Mouse (Mus musculus) heart, embryonic 14.5 days (tissue): ENCODE results near the gene Amer3. TPM values are rescaled to one million over a fixed set of nuclear protein-coding genes. Genes with fewer than 3 reads are reported as not detected.

Experiments
- ATAC-seq: fragments of 200-750 bp; cut with Nextera tagmentation; 2 replicates; pipeline ENCODE4 v1.8.0; 2017; ENCODE audit warnings: low read depth, moderate TSS enrichment; ENCODE audit not compliant: insufficient number of reproducible peaks, insufficient read depth, low FRiP score
- H3K27ac ChIP-seq, 2 experiments: fragments of 200-500 bp in 1 of 2; fragments of 300-500 bp in 1 of 2; sonication (generic) in 1 of 2; replicated peaks in 1 of 2; 2 replicates each; pipeline ENCODE4 v1.5.1; 2012 to 2014; ENCODE audit warnings: low read depth in 2 of 2, low read length in 2 of 2, control low read depth in 1 of 2, mild to moderate bottlenecking in 1 of 2, mixed read lengths in 1 of 2; ENCODE audit not compliant: control insufficient read depth in 1 of 2, insufficient read depth in 1 of 2
- H3K27me3 ChIP-seq: fragments of 300-500 bp; sonication (generic); 2 replicates; pipeline ENCODE4 v1.6.1; 2014; ENCODE audit warnings: mild to moderate bottlenecking, low read length, control low read depth; ENCODE audit not compliant: control insufficient read depth, insufficient read depth
- H3K36me3 ChIP-seq: fragments of 300-500 bp; sonication (generic); 2 replicates; pipeline ENCODE4 v1.6.1; 2014; ENCODE audit warnings: mild to moderate bottlenecking, control low read depth, low read length, mixed read lengths; ENCODE audit not compliant: control insufficient read depth, insufficient read depth
- H3K4me1 ChIP-seq, 2 experiments: fragments of 200-500 bp in 1 of 2; fragments of 300-500 bp in 1 of 2; sonication (generic) in 1 of 2; 2 replicates each; pipeline ENCODE4 v1.6.1; 2012 to 2014; ENCODE audit warnings: low read length in 2 of 2, control low read depth in 1 of 2, mixed read lengths in 1 of 2; ENCODE audit not compliant: control insufficient read depth in 2 of 2, insufficient read depth in 2 of 2
- H3K4me2 ChIP-seq: fragments of 300-500 bp; sonication (generic); 2 replicates; pipeline ENCODE4 v1.6.1; 2014; ENCODE audit warnings: mild to moderate bottlenecking, low read length
- H3K4me3 ChIP-seq, 2 experiments: fragments of 200-500 bp in 1 of 2; fragments of 300-500 bp in 1 of 2; sonication (generic) in 1 of 2; 2 replicates each; pipeline ENCODE4 v1.5.1; 2012 to 2014; ENCODE audit warnings: low read length in 2 of 2, mild to moderate bottlenecking in 2 of 2, control low read depth in 1 of 2, low read depth in 1 of 2, moderate library complexity in 1 of 2; ENCODE audit not compliant: control insufficient read depth in 1 of 2, insufficient read depth in 1 of 2
- H3K9ac ChIP-seq: fragments of 300-500 bp; sonication (generic); 2 replicates; pipeline ENCODE4 v1.6.1; 2014; ENCODE audit warnings: mild to moderate bottlenecking, low read length
- H3K9me3 ChIP-seq: fragments of 300-500 bp; sonication (generic); 2 replicates; pipeline ENCODE4 v1.6.1; 2016; ENCODE audit warnings: low read length, control low read depth; ENCODE audit not compliant: control insufficient read depth
- WGBS: fragments of 180-500 bp; shearing (Covaris S2); extraction: QIAGEN DNeasy Blood & Tissue Kit; methylation state at CpG from one replicate; pipeline ENCODE4 v1.1.7; 2014; 5-methylcytosine and 5-hydroxymethylcytosine counted together
- polyA plus RNA-seq: library from polyadenylated mRNA; unstranded; fragments of >200 nt; fragmentation: Nextera tagmentation; extraction: Ambion mirVana; gene quantifications from 2 replicates; pipeline ENCODE4 v1.2.1, GENCODE M21; 2014

The Amer3 gene
- polyA plus RNA-seq, 1 experiment from 2014 or later, result not detected

DNA sequence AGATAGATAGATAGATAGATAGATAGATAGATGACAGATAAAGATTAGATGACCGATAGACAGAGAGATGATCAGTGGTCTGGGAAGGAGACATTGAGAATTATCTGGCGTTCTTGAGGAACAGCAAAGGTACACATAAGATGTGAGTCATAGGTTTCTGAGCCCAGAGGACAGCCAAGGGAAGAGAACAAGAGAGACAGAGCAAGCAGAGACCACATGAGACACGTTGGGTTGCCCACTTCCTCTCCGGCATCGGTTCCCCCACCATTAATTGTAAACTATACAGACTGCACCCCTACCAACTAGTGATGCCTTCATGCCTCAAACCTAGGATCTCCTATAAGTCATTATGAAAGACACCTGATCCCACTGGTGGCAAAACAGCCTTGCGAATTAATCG, 25.2 kb upstream of the Amer3 start:
- Histone ChIP-seq H3K9ac (no peak overlapping the region), H3K4me3 (no peak overlapping the region), H3K4me1 (no peaks in the 10 kb centered on the region; a peak in 1 of 4 replicates), H3K9me3 (no peaks in the 10 kb centered on the region), H3K27me3 (no peaks in the 10 kb centered on the region), H3K4me2 (no peak overlapping the region), H3K27ac (no peak overlapping the region), H3K36me3 (no peaks in the 10 kb centered on the region)
- no peak for ATAC-seq
- WGBS, result 87% methylated on average over 7 of the region's 7 CpGs

DNA sequence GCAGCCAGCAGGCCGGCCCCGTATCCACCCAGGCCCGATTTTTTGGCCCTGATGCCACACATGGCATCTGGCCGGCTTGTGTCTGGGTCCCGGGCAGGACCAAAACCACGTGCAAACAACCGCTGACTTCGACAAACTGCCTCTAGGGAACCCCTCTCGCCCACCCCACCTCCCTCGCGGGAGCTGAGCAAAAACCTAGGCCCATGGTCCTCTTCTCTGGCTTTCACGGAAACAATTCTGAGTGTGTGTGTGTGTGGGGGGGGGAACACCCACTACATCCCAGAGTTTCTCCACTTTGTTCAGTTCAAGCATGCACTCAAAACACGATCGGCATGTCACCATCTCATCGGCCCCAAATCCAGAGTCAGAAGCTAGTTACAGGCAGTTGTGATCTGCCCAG, 18.6 kb upstream of the Amer3 start, which contains the start of gene Prss40:
Prss40 (minus strand) TSS at position 101 of the 400 bp plus-strand sequence.
- Histone ChIP-seq H3K4me1 (no peaks in the 10 kb centered on the region; a peak in 1 of 4 replicates), H3K27me3 (no peaks in the 10 kb centered on the region), H3K27ac (no peak within 1 kb of the TSS), H3K4me3 (no peak within 1 kb of the TSS), H3K4me2 (no peak within 1 kb of the TSS), H3K9me3 (no peaks in the 10 kb centered on the region), H3K36me3 (no peaks in the 10 kb centered on the region), H3K9ac (no peak within 1 kb of the TSS)
- no peak for ATAC-seq
- WGBS, result 81% methylated on average over 15 of the region's 15 CpGs

DNA sequence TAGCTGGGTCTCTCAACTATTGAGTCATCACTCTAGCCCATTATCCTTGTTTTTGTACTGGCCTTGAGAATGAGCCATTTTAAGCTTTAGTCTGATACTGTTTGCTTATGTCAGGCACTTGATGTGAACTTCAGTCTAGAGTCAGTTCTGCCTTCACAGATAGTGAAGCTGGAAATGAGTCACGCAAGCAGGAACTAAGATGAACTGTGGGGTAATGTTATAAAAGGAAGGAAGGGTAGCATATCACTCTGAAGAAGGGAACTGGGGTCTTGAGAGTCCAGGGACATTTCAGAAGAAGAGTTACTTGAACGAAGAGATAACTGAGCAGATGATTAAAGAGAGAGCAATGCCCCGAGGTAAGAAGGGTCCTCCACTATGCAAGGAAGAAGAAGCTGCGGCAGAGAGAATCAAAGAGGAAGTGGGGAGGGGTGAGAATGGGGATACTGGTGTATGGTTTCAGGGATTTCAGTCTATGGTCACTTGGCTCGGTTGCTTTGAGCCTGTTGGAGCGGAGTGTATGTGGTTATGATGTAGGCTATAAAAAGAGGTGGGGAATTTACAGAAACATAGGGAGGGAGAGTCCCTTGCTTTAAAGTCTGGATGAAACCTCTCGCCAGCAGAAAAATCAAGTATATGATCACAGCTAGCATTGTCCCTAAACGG, 14.9 kb upstream of the Amer3 start:
- Histone ChIP-seq H3K4me3 (no peak overlapping the region), H3K27me3 (no peaks in the 10 kb centered on the region), H3K27ac (no peak overlapping the region), H3K4me2 (no peak overlapping the region), H3K9ac (no peak overlapping the region), H3K4me1 (no peaks in the 10 kb centered on the region), H3K9me3 (no peaks in the 10 kb centered on the region), H3K36me3 (no peaks in the 10 kb centered on the region)
- 64% methylated on average over 8 of the region's 8 CpGs for WGBS
- ATAC-seq, result no peak

DNA sequence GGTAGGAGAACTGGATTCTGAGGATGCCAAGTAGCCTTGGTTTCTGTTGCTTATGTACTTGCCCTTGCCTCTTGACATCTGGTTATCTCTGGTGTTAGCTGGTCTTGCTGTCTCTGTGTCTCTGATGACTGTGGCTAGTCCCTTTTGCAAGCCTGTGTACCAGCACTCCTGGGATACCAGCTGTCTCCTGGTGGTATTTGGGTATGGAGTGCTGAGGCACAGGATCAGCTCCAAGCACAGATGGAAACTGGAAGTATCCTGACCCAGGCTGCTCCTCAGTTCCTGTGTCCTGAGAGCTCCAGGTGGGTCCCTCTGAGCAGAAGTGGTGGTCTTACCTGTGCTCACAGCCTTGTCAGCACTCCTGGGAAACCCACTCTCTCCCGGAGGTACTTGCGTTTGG, 11.3 kb upstream of the Amer3 start:
- Histone ChIP-seq H3K4me2 (no peak overlapping the region), H3K9me3 (no peaks in the 10 kb centered on the region), H3K4me1 (no peaks in the 10 kb centered on the region), H3K27me3 (no peaks in the 10 kb centered on the region), H3K9ac (no peak overlapping the region), H3K4me3 (no peak overlapping the region), H3K27ac (no peak overlapping the region), H3K36me3 (no peaks in the 10 kb centered on the region)
- WGBS, result 94% methylated on average over 2 of the region's 2 CpGs
- ATAC-seq, result no peak

DNA sequence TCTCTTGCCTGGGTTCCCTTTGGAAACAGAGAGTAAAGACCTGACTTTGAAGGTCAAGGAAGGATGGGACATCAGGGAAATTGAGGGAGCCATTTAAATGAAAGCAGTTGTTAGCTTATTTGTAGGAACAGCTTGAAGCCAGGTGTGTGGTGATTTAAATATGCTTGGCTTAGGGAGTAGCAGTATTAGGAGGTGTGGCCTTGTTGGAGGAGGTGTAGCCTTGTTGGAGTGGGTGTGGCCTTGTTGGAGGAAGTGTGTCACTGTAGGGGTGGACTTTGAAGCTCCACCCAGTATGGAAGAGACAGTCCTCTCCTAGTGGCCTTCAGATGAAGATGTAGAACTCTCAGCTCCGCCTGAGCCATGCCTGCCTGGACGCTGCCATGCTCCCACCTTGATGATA, 9.6 kb upstream of the Amer3 start:
- whole genome bisulfite sequencing, result 94% methylated on average over 2 of the region's 2 CpGs

DNA sequence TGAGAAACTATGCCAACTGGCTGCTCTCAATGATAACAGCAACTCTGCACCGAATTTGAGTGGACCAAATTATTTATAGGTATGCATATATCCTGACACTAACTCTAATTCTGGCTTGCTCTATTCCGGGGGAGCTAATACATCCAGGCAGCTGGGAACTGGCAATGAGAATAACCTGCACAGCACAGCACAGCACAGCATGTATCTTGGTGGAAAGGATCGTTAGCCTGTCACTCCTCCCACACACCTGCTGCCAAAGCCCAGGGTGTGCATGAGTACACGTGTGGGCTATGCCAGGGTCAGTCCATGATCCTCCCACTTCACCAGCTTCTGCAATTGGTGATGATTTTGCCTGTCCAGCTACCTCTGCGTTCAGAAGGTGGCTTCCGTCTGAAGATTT, 8.0 kb upstream of the Amer3 start:
- Histone ChIP-seq H3K27me3 (no peaks in the 10 kb centered on the region), H3K4me2 (no peak overlapping the region), H3K27ac (no peak overlapping the region), H3K36me3 (no peaks in the 10 kb centered on the region), H3K4me1 (no peaks in the 10 kb centered on the region), H3K9ac (no peak overlapping the region), H3K4me3 (no peak overlapping the region), H3K9me3 (no peaks in the 10 kb centered on the region)
- ATAC-seq, result no peak
- 64% methylated on average over 6 of the region's 6 CpGs for WGBS

More for the DNA sequence above, 9.6 kb upstream of the Amer3 start:
- no peak overlapping the region for H3K4me2 ChIP-seq
- no peaks in the 10 kb centered on the region for H3K9me3 ChIP-seq
- H3K4me1 ChIP-seq, result no peaks in the 10 kb centered on the region
- H3K9ac ChIP-seq, result no peak overlapping the region
- no peaks in the 10 kb centered on the region for H3K27me3 ChIP-seq
- H3K27ac ChIP-seq, result no peak overlapping the region
- no peaks in the 10 kb centered on the region for H3K36me3 ChIP-seq
- H3K4me3 ChIP-seq, result no peak overlapping the region
- ATAC-seq, result no peak

DNA sequence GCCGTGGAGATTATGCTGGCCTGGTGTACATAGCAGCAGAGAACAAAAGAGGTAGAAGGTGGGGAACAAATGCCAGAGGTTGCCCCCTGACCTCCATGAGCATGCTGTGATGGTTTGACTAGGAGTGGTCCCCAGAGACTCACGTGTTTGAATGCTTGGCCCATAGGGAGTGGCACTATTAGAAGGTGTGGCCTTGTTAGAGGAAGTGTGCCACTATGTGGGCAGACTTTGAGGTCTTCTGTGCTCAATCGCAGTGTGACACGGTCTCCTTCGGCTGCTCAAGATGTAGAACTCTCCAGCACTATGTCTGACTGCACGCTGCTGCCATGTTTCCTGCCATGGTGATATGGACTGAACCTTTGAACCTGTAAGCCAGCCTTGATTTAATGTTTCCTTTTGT, 6.2 kb upstream of the Amer3 start:
- no peak overlapping the region for H3K4me3 ChIP-seq
- H3K9me3 ChIP-seq, result no peaks in the 10 kb centered on the region
- no peaks in the 10 kb centered on the region for H3K4me1 ChIP-seq
- H3K27me3 ChIP-seq, result peaks cover 4% of the 10 kb centered on the region; the same call in 1 of the 2 replicates
- no peaks in the 10 kb centered on the region for H3K36me3 ChIP-seq
- H3K27ac ChIP-seq, result no peak overlapping the region
- no peak for ATAC-seq
- H3K9ac ChIP-seq, result no peak overlapping the region
- no peak overlapping the region for H3K4me2 ChIP-seq
- WGBS, result 86% methylated on average over 6 of the region's 6 CpGs
